Mouse (Mus musculus) cerebellum, postnatal 4 days (tissue): ENCODE measurements around the gene Mical2.

ENCODE experiments used
- DNase-seq, 2 experiments: peaks; one replicate each; pipeline ENCODE4 v3.0.0; 2022; ENCODE audit warnings: low spot score in 2 of 2, mixed read lengths in 1 of 2

Gene Mical2

DNA sequence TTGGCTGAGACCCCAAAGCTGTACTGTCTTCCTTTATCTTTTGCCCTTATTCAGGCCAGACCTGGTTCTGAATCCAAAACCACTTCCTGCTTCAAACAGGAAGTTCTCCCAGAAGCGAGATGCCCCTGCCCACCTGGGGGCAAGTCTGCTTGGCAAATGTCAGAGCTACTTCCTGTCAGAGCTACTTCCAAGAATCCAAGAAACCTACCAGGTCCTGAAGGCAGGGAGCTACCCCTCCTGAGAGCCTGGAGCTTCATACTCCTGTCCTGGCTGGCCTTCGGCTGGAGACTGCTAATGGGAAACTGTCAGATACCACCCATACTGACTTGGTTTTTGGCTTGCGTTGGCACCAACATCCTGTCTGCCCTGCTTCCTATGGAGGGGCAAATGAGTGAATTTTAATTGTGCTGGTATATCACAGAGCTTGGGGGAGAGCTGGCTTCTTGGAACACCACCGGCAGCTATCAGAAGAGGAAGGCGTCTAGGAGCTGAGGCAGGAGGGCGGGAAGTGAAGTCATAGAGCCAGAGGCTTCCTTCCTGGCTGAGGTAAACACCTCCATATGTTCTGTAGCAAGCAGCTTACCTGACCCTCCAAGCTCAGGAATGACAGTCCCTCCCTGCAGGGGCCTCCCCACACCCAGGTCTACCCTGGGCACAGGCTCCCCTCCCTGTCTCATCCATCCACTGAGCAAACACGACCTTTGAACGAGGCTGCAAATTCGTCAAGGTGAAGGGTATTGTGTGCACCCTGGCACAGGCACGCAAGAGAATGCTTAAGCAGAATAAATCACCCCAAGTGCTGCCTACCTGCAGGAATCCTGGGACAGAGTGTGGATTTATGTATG is 17.1 kb upstream of the Mical2 start:
- DNase-seq: no peak

DNA sequence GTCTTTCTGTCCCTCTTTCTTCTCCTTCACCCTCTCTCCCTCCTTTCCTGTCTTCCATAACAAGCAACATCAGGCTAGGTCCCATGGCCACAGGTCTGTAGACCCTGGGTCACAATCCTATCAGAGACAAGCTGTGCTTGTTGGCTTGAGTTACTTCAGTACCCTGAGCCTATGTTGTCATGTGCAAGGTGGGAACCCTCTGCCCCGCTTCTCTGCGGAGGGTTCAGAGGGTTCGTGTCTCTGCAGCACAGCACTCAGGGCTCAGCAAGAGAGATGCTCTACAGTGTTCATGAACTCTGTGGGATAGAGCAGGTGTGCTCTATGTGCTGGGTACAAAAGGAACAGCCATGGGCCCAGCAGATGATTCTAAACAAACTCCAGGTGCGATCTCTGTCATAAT is 16.0 kb upstream of the Mical2 start:
- no peak for DNase-seq

DNA sequence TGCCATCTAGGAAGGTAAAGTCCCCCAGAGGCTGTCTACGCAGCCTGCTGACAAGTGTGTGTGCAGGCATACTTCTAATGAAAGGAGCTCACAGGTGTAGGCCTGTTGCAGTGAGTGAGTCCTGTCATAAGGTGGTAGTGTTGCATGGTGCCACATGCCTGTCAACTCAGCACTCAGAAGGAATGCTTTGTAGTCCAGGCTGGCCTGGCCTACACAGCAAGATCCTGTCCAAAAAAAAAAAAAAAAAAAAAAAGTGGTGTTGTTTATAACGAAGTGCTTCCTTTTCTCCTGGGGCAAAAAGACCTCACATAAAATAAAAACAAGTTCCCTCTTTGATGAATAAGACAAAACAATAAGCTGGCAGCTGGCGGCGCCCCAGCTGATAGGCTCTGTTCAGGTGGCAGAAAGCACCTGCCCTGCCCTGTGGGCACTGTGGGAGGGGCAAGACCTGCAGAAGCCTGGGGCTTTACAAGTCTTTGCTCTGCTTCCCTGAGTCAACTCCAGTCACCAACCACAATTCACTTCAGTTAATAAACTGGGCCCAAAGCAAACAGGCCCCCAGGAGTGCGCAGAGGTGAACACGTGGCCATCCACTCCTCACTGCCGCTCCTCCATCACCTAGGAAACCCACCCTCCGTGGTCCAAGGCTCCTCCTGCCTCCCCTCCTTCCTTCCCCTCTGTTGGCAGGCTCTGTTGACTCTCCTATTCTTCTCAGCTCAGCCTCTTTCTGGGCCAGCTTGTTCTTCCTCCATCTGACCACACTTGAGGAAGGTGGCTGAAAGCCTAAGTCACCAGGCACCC is 12.5 kb upstream of the Mical2 start:
- DNase-seq: no peak

DNA sequence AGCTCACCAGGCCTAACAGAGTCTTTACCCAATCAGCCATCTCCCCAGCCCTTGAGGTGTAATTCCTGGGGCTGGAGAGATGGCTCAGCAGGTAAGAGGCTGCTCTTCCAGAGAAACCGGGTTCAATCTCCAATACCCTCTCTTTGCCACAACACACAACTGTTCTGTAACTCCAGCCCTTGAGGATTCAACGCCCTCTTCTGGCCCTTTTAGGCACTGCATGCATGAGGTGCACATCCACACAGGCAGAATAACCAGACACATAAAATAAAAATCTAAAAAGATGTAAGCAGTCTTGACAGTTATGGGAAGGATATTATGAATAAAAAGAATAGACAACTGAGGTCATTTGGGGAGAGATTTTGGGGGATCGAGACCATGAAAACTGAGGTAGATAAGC is 9.8 kb upstream of the Mical2 start:
- DNase-seq: no peak

DNA sequence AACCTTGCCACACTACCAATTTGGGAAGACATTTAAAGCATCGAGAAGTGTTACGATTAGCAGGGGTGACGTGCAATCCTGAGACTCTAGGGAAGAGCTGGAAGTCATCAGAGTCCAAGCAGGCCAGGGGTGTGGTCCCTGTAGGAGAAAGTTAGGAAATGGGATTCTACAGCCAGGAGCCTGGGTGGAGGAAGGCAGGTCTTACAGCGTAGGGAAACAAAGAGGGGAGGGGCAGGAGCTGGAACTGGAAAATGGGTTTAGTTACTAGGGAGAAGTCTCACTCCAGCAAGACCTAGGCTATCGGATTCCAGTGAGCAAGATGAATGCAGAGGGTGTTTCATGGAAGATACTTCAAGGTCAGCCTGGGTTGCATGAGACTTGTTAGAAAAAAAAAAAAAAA is 8.9 kb upstream of the Mical2 start:
- DNase-seq: no peak

DNA sequence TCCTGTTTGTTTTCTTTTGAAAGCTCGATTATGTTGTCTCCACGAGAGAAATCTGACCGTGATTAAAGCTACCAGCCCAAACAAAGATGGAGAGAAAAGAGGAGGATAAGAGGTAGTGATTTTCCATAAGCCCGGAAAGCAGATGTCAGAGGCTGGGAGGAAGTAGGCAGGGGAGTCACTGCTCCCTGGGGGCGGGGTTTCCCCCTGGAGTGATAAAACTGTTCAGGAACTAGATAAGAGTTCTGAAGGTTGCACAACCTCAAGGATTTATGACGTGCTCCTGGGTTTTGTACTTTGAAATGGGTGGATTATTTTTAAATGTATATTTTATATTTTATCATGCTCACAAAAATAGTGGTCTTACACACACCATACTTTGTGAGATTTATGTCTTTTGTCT is 8.4 kb upstream of the Mical2 start:
- DNase-seq: no peak

DNA sequence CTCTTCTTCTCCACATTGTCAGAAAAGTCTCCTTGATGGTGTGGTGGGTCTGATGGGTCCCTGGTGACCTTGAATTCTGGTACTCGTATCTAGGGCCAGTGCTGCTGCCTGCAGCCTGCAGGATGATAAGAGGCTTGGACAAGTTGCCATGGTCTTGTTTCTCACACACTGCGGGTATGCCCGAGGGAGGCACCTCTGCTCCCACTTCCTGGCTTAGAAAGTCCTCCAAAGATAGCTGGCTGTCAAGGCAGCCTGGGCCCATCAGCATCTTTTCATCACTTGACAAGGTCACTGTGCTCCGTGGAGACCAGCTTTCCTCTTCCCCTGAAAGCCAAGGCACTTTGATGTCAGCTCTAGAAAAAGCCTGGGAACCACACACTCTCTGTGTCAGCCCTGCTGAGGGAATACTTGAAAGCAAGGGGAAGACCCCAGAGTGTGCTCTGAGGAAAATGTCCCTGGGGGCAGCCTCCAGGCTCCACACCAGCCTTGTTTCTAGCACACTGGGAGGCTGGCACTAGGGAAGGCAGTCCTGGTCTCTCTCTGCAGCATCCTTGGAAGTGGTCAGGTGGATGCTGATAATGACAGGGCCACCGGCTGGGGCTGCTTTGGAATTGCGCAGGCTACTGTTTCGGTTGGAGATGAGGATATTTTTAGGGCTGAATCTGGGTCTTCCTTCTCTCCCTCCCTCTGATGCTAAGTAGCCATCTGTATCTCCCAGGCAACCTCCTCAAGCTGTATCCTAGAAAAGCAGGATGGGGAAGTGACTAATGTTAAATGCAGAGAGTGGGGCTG is 2.7 kb upstream of the Mical2 start:
- no peak for DNase-seq

DNA sequence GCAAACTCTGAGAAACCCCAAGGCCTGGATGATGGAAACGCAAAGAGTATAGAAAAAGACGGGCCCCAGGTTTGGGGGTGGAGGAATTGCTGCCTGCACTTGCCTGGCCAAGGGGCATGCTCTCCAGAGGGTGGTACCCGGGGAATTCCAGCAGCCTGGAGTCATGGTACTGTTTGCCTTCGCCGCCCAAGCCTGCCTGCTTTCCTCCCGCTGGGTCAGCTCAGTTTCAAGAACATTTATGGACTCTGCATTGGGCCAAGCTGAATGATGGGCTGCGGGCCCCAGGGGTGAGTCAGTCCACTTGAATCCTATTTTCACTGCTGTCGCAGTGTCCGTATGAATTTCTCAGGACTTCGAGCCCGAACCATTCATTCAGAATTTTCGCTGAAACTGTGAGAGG is 802 bp upstream of the Mical2 start:
- DNase-seq: no peak

DNA sequence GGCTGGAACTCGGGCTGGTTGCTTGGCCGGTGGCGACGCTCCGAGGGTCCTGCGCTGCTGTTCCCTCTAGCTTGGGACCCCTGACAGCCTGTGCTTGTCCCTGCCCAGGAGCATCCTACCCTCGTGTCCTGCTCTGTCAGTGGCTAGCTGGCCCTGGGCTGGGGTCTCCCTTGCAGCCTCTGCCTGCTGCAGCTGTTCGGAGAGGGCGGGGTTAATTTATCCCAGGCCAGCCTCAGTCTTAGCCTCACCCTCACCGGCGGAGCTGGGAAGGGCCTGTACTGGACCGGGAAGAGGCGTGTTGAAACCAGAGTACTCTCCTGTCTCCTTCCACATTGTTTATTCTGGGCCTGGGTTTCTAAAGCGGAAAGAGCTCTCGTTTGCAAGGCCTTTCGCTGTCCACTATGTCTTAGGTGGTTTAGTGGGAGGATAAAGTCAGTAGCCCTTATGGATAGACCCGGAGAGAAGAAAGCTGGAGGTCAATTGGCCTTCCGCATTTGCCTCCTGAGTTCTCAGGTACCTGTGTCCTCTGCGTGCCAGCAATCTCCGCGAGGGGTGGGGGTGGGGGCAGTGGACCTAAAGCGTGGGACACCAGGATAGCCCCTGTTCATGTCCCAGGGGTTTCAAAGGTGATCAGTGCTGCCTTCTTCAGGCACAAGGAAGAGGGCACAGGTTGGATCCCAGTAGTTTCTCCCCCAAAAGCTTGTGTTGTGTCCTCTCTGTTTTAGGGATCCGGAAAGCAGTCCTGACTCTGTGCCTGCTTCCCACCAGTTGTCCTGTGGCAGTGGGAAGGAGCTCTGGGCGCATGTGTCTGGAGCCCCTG is 1.0 kb downstream of the Mical2 start:
- DNase-seq: no peak

DNA sequence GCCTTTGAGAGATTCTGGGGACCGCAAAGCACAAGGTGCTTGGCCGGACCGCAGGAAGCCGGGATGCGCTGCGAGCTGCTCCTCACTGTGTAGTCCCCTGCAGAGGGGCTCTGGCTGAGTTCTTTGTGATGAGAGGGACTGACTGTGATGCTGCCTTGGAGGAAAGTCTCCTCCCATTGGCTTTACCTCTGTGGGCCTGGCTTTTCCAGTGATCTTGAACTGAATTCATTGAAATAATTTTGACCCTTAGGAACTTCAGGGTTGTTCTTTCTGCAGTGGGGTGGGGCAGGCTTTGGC is 1.6 kb downstream of the Mical2 start:
- DNase-seq: no peak

DNA sequence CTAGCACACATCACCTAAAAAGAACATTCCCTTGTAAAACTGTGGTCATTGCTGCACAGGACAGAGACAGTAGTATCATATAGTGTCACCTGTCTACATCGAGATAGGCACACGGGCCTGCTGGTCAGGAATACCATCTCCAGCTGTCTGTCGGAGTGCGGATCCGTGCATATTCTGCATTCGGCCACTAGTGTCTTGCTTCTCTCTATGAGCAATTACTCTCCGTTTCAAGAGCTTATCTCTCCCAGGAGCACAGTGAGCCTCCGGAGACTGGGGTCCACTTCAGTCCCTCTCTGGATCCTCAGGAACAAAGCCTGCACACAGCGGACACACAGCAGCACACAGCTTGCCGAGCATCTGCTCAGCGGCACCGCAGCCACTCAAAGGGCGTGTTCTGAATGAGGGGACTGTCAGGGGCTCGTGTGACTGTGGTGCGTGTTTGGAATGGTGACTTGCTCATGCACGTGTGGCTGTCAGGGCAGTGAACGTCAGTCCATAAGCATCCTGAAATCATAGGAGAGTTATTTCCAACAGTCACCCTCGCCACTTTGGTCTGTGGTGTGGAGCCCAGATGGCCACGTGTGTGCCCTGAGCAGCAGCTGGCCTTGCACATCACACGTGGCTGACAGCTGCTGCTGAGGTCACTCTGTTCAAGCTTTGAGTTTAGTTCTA is 3.3 kb downstream of the Mical2 start:
- no peak for DNase-seq

DNA sequence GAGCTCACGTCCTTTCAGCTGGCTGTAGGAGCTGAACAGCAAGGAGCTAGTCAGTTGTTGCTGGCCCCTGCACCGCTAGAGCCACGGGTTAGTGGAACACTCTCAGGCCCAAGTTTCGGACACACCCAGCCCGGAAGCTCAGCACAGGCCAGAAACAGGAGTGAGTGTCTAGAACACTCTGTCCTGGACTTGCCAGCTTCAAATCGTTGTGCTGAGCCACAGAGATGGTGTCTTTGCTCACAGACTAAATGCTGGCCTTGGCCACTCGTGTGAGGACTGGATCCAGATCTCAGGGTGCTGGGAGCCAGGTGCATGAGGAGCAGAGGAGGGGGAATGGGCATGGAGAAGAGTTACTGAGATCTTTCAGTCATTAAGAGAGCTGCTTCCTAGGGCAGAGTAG is 6.1 kb downstream of the Mical2 start:
- no peak for DNase-seq

DNA sequence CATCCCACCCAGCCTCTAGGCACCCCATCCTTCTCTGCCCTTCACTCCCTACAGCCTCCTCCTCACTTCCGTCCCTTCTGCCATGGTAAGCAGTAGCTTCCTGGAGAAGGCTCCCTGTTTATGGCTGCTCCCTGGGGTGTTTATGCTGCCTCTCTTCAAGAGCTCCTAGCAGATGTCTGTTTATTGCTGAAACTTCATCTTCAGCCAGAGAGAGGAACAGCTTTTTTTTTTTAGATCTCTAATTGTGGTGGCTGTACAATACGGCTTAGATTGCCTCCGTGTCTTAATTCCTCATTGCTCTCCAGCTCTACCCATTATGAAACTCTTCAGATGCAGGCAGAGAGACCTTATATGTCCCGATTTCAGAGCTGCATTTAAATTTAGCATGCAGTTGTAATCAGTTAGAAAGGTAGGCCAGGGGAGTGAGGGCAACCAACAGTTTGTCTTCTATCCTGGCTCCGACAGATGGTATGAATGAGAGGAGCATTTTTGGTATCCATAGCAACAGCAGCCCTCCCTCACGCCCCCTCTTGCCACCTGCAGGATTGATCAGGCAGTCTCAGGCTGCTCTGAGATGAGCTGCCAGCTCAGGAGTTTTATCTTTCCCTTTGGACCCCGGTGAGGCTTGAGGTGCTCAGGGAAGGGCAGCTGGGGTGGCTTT is 7.8 kb downstream of the Mical2 start:
- DNase-seq: peak in 1 of 2 experiments; percentile 34

DNA sequence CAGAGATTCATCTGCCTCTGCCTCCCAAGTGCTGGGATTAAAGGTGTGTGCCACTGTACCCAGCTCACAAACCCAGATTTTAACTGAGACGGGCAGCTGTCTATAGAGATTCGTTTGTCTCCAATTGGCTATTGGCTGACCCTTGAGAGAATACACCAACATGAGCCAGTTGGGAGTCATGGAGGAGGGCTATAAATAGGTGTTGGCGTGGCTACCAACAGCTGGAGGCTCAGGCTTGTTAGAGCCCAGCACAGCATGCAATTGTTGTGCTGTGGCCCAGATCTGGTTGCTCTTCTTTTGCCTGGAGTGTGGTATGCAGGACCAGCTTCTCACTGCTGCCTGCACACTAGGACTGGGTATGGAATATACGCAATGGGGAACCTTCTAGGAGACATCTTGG is 8.8 kb downstream of the Mical2 start:
- DNase-seq: no peak

DNA sequence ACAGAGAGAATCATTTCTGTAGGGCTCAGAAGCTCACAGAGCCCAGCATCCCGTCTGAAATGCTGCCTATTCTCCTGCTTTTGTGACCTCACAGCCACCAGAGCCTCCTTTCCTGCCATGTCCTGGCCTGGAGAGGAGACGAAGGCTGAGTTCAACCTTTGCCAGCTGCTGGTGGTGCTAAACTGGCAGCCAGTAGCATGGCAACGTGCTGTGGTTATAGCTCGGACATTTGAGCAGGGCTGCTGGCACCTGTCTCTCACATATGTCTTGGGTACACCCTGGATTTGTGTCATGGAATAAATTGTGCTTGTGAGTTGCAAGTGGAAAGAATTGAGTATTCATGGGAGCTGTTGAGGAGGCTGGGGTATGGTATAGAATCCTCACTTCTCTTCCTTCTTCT is 9.8 kb downstream of the Mical2 start:
- DNase-seq: no peak

DNA sequence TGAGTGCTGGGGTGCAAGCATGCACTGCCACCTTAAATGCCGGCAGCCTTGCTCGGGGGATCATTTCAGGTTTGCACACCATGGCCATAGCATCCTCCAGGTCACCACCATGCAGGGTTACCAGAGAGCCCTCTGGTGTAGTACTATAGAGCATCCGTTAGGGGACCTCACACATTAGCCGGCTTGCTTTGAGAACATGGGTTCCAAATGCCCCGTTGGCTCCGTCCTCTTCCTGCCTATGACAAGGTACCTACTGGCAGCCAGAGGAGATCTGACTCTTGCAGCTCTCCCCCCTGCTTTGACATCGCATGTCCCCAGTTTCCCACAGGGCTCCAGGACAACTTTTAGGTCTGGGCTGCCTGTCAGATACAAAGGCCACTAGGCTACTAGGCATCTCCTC is 11.6 kb downstream of the Mical2 start:
- DNase-seq: no peak

DNA sequence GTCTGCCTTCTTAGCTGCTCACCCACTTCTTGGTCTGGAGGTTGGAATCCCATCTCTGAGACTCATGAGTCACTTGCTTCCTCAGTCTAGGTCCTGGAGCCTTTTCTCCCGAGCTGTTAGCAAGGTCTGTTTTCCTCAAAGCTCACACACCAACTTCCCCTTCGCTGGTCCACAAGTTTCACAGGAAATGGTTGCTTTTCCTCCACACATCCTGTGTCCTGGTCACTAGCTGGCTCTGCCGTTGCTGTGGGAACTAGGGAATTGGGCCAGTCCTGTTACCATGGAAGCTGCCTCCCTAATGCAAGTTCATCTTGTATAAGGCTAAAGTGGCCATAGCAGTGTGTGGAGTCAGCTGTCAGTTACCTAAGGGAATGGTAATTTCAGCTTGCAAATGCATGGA is 12.2 kb downstream of the Mical2 start:
- no peak for DNase-seq

DNA sequence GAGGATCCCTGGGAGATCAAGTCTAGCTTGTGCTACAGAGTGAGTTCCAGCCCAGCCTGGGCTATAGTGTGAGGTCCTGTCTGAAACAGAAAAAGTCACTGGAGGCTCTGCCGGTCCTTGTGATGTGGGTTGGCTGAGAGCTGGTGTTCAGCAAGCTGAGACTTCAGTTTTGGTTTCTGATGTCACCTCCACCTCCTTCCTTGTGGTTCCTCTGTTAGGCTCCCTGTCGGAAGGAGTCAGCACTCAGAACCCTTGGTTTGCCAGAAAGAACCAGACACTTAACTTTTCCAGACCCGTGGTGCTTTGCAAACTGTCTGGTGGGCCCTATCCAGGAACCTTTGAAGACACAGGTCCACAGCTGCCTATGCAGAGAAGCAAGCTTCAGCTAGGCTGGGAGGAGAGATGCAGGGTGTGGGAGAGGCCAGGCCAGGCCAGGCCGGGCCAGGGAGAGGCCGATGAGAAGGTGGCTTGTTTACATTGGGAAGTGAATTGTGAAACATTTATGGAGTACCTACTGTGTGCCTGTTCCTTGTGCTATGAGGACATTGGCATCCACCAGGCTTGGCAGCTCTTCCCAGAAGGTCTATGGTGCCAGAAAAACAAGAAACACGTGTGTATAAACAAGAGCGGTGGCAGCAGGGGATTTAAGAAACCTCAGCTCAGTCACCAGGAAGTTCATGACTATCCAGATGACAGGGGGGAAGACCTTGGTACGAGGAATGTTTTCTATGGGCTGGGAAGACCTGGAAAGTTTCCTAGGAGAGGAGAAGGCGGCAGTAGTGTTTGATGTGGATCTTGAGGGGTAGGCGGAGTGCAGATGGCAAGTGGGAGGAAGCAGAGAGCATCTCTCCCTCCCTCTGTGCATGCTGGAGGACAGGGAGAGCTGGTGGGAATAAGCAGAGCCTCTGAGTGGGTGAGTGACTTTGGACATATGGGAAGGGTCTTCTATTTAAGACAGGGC is 13.4 kb downstream of the Mical2 start:
- DNase-seq: no peak

DNA sequence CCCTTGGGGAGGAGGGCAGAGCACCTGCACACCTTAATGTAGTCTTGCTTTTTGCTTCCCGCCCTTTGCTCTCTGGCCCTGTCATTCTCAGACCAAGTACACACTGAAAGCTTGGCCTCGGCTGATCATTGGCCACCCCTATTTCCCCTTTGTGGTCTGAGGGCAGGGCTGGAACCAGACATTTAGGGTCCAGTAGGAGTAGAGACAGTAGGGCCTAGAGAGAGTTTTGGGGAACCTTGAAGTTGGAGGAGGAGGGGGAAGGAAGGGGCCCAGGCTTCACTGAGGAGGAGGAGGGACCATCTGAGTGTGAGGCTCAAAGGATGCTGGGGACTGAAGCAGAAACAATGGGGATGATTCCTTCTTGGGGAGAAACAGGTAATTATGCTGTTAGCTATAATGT is 15.1 kb downstream of the Mical2 start:
- DNase-seq: no peak
